ENCODE assay signal across 8 mouse cellular contexts in the genomic region with DNA sequence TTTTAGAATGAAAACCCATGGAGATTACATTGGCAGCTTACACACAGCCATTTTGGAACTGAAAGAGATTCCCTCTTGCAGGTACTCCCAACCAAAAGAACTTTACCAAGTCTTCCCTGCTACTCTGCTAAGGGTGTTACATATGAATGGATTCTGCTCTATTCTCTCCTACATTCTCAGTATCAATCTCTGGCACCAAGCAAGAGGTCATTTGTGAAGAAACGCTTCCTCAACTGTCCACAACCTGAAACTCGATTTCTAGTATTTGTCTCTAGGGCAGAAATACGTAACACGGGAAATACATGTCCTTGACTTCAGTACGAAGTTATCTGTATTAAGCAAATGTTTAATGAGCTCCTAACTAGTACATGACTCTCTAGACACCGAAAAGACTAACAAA. TPM values are rescaled to one million over a fixed set of nuclear protein-coding genes. Genes with fewer than 3 reads are reported as not detected.
A peak's percentile ranks its signal among the peaks of the same experiment; 100 is the strongest.
DNase-seq lines count a peak whose midpoint lies in the region; ATAC-seq and TF ChIP-seq lines count a peak whose summit lies in the region.
"Had no signal": no experiment of that assay in that cellular context is flagged by ENCODE, and none has a peak within 500 bp of the region (broad histone marks: within the 10 kb centered on the region; RNA-seq: fewer than 3 reads in every experiment).

No protein-coding gene starts in this region.

- no peaks in the 10 kb centered on the region for H3K36me3 ChIP-seq in lung, postnatal 0 days (ENCODE audit: insufficient read depth, low read length)
- peaks cover 5% of the 10 kb centered on the region; the same call in 1 of the 2 replicates for H3K36me3 ChIP-seq in limb, embryonic 14.5 days (ENCODE audit: control insufficient read depth, insufficient read depth, low read length)
- H3K36me3 ChIP-seq in stomach, postnatal 0 days (ENCODE audit: control insufficient read depth, insufficient read depth, low read length) = no peaks in the 10 kb centered on the region

- no peaks in the 10 kb centered on the region for H3K27me3 ChIP-seq in lung, postnatal 0 days (replicated peaks; ENCODE audit: insufficient read depth, low read length)
- H3K27me3 ChIP-seq in limb, embryonic 14.5 days (ENCODE audit: control insufficient read depth, insufficient read depth, low read length) = no peaks in the 10 kb centered on the region
- no peaks in the 10 kb centered on the region for H3K27me3 ChIP-seq in stomach, postnatal 0 days (ENCODE audit: control insufficient read depth, insufficient read depth, low read length)

- H3K9ac ChIP-seq in lung, postnatal 0 days (replicated peaks; ENCODE audit: low read depth) = 0 out of 2 replicates have a peak overlapping the region, but pooled peaks have one; percentile 2
- peak overlapping the region; percentile 73 for H3K9ac ChIP-seq in limb, embryonic 14.5 days (ENCODE audit: low read depth, low read length, severe bottlenecking)
- no peak overlapping the region for H3K9ac ChIP-seq in stomach, postnatal 0 days (ENCODE audit: low read length)

- H3K4me1 ChIP-seq in lung, postnatal 0 days (ENCODE audit: insufficient read depth, low read depth, low read length) = peaks cover 4% of the 10 kb centered on the region; the same call in 1 of the 2 replicates
- peaks cover 4% of the 10 kb centered on the region for H3K4me1 ChIP-seq in limb, embryonic 14.5 days (ENCODE audit: control insufficient read depth, insufficient read depth, low read length)
- H3K4me1 ChIP-seq in stomach, postnatal 0 days (replicated peaks; ENCODE audit: control insufficient read depth, insufficient read depth) = no peaks in the 10 kb centered on the region

- TF ChIP-seq EP300 in lung, postnatal 0 days (IDR thresholded peaks at IDR 0.05) = no peak
- TF ChIP-seq EP300 in stomach, postnatal 0 days (optimal IDR thresholded peaks at IDR 0.05) = no peak

- WGBS in lung, postnatal 0 days = 27% methylated on average over 6 of the region's 6 CpGs
- WGBS in limb, embryonic 14.5 days = 56% methylated on average over 6 of the region's 6 CpGs
- WGBS in stomach, postnatal 0 days = 46% methylated on average over 6 of the region's 6 CpGs

- H3K4me2 ChIP-seq in lung, postnatal 0 days (replicated peaks; ENCODE audit: low read depth, low read length) = peak overlapping the region; percentile 81
- peak overlapping the region; percentile 70 for H3K4me2 ChIP-seq in limb, embryonic 14.5 days (replicated peaks; ENCODE audit: low read depth, low read length, severe bottlenecking)
- H3K4me2 ChIP-seq in stomach, postnatal 0 days (replicated peaks; ENCODE audit: low read depth) = peak overlapping the region; percentile 48

- peak overlapping the region; percentile 72 for H3K4me3 ChIP-seq in lung, postnatal 0 days (ENCODE audit: low read depth, low read length)
- peak overlapping the region; percentile 49 for H3K4me3 ChIP-seq in limb, embryonic 14.5 days (replicated peaks; ENCODE audit: low read length)
- peak overlapping the region; percentile 45 for H3K4me3 ChIP-seq in stomach, postnatal 0 days (ENCODE audit: low read depth, low read length)

- H3K9me3 ChIP-seq in lung, postnatal 0 days (ENCODE audit: low read length) = no peaks in the 10 kb centered on the region
- no peaks in the 10 kb centered on the region for H3K9me3 ChIP-seq in limb, embryonic 14.5 days (ENCODE audit: control insufficient read depth, low read length)
- H3K9me3 ChIP-seq in stomach, postnatal 0 days (ENCODE audit: control insufficient read depth, low read length) = no peaks in the 10 kb centered on the region

- DNase-seq in lung, postnatal 0 days (ENCODE audit: low spot score) = no peak
- no peak for DNase-seq in lung, postnatal 14 days
- no peak for DNase-seq in limb, embryonic 14.5 days (ENCODE audit: low spot score)
- DNase-seq in stomach, postnatal 0 days (ENCODE audit: low spot score) = no peak
- no peak for DNase-seq in urinary bladder, adult 18-20 months (ENCODE audit: low spot score in 2 of 2)
- DNase-seq in right cerebral cortex, adult 18-20 months = no peak
- DNase-seq: cerebellum, adult 18-20 months had no signal

- no peak for TF ChIP-seq POLR2A in limb, embryonic 14.5 days (IDR thresholded peaks at IDR 0.05; ENCODE audit: borderline replicate concordance, extremely low read depth, insufficient read depth, insufficient read length)

- TF ChIP-seq CTCF in lung, postnatal 0 days (IDR thresholded peaks at IDR 0.05) = no peak
- no peak for TF ChIP-seq CTCF in stomach, postnatal 0 days (IDR thresholded peaks at IDR 0.05; ENCODE audit: low read depth)

- H3K27ac ChIP-seq in lung, postnatal 0 days (ENCODE audit: low read length) = no peak overlapping the region
- H3K27ac ChIP-seq in limb, embryonic 14.5 days (replicated peaks; ENCODE audit: low read depth, low read length) = 0 out of 2 replicates have a peak overlapping the region, but pooled peaks have one; percentile 56
- no peak overlapping the region for H3K27ac ChIP-seq in stomach, postnatal 0 days (replicated peaks)

- ATAC-seq in lung, postnatal 0 days = no peak
- peak; percentile 19; the same call in 1 of the 2 replicates for ATAC-seq in erythroblast, adult 5-6 weeks (replicated peaks; ENCODE audit: low FRiP score, poor library complexity, severe bottlenecking)
- ATAC-seq in limb, embryonic 14.5 days (ENCODE audit: low FRiP score, low read depth) = no peak
- no peak for ATAC-seq in stomach, postnatal 0 days (ENCODE audit: low FRiP score, low TSS enrichment)

RNA-seq across cellular contexts. Expression of a gene that starts 0.8 kb away (rescaled TPM):
- polyA plus RNA-seq in lung, postnatal 0 days (2015; fragmentation: Nextera tagmentation; extraction: Ambion mirVana) = 24.1 and 25.6 TPM in 2 replicates
- total RNA-seq in erythroblast, adult 5-6 weeks (2015; ENCODE audit: low replicate concordance) = 22.8 and 34.0 TPM in 2 replicates
- 33.3 and 50.2 TPM in 2 replicates for total RNA-seq in erythroblast, adult 5-6 weeks (2017; ENCODE audit: low replicate concordance)
- polyA plus RNA-seq in limb, embryonic 14.5 days (2012; rRNA removed) = 9.8 and 14.0 TPM in 2 replicates
- 33.7 and 41.0 TPM in 2 replicates for polyA plus RNA-seq in limb, embryonic 14.5 days (2014; fragmentation: Nextera tagmentation; extraction: Ambion mirVana)
- 29.4 and 32.0 TPM in 2 replicates for polyA plus RNA-seq in stomach, postnatal 0 days (2015; fragmentation: Nextera tagmentation; extraction: Ambion mirVana)

RNA-seq across cellular contexts. Expression of a gene that starts 12.5 kb away (rescaled TPM):
- 9.9 and 10.4 TPM in 2 replicates for polyA plus RNA-seq in lung, postnatal 0 days (2015; fragmentation: Nextera tagmentation; extraction: Ambion mirVana)
- total RNA-seq in erythroblast, adult 5-6 weeks (2015; ENCODE audit: low replicate concordance) = 63.7 and 68.0 TPM in 2 replicates
- total RNA-seq in erythroblast, adult 5-6 weeks (2017; ENCODE audit: low replicate concordance) = 83.7 and 117 TPM in 2 replicates
- 35.0 and 36.2 TPM in 2 replicates for polyA plus RNA-seq in limb, embryonic 14.5 days (2012; rRNA removed)
- polyA plus RNA-seq in limb, embryonic 14.5 days (2014; fragmentation: Nextera tagmentation; extraction: Ambion mirVana) = 21.3 and 21.6 TPM in 2 replicates
- 7.9 and 9.0 TPM in 2 replicates for polyA plus RNA-seq in stomach, postnatal 0 days (2015; fragmentation: Nextera tagmentation; extraction: Ambion mirVana)

RNA-seq across cellular contexts. Expression of a gene that starts 23.2 kb away (rescaled TPM):
- polyA plus RNA-seq in lung, postnatal 0 days (2015; fragmentation: Nextera tagmentation; extraction: Ambion mirVana) = 185 and 187 TPM in 2 replicates
- total RNA-seq in erythroblast, adult 5-6 weeks (2015; ENCODE audit: low replicate concordance) = 90.3 and 130 TPM in 2 replicates
- 98.7 and 161 TPM in 2 replicates for total RNA-seq in erythroblast, adult 5-6 weeks (2017; ENCODE audit: low replicate concordance)
- polyA plus RNA-seq in limb, embryonic 14.5 days (2012; rRNA removed) = 80.8 and 173 TPM in 2 replicates
- polyA plus RNA-seq in limb, embryonic 14.5 days (2014; fragmentation: Nextera tagmentation; extraction: Ambion mirVana) = 288 and 291 TPM in 2 replicates
- 161 and 203 TPM in 2 replicates for polyA plus RNA-seq in stomach, postnatal 0 days (2015; fragmentation: Nextera tagmentation; extraction: Ambion mirVana)
